Mouse (Mus musculus): ENCODE measurements at regions not wholly inside any gene's neighbourhood (a gene's known extent, or its start where the extent isn't known, plus 50 kb on each side); places are given as distances from the start of the nearest gene placed in this dataset.

- TF ChIP-seq CTCF (conservative IDR thresholded peaks at IDR 0.05 in 1 of 2, IDR thresholded peaks at IDR 0.05 in 1 of 2; ENCODE audit: low read depth in 2 of 2, low read length in 2 of 2): no peak
- TF ChIP-seq MXI1 (IDR thresholded peaks at IDR 0.05; ENCODE audit: low read depth, low read length): no peak
- no peak for TF ChIP-seq CHD1 (IDR thresholded peaks at IDR 0.05; ENCODE audit: low read depth, low read length)
- TF ChIP-seq KAT2A (IDR thresholded peaks at IDR 0.05; ENCODE audit: insufficient replicate concordance, low read length): no peak
- no peak for TF ChIP-seq POLR2A (IDR thresholded peaks at IDR 0.05; ENCODE audit: low read depth, low read length)
- TF ChIP-seq USF1 (IDR thresholded peaks at IDR 0.05; ENCODE audit: low read depth, low read length): no peak
- TF ChIP-seq HCFC1 (IDR thresholded peaks at IDR 0.05; ENCODE audit: low read depth, low read length): no peak
- TF ChIP-seq MAFK (IDR thresholded peaks at IDR 0.05; ENCODE audit: insufficient replicate concordance, low read length): no peak
- no peak for TF ChIP-seq MYC (IDR thresholded peaks at IDR 0.05; ENCODE audit: low read depth, low read length)
- no peak for TF ChIP-seq RAD21 (IDR thresholded peaks at IDR 0.05; ENCODE audit: low read depth, low read length)
- no peak for TF ChIP-seq CHD2 (IDR thresholded peaks at IDR 0.05; ENCODE audit: low read length)
- no peak for TF ChIP-seq EP300 (IDR thresholded peaks at IDR 0.05; ENCODE audit: low read length)
These were observed 84.2 kb upstream of the Lclat1 start for GRCm38 (mm10) chr17:73023362-73024107.
